Mouse (Mus musculus): Measurements from ENCODE around the gene Poldip3. TPM values are rescaled to one million over a fixed set of nuclear protein-coding genes. Genes with fewer than 3 reads are reported as not detected.

Gene Poldip3
- polyA plus RNA-seq, 1 experiment from 2014 or later = 153 TPM

DNA sequence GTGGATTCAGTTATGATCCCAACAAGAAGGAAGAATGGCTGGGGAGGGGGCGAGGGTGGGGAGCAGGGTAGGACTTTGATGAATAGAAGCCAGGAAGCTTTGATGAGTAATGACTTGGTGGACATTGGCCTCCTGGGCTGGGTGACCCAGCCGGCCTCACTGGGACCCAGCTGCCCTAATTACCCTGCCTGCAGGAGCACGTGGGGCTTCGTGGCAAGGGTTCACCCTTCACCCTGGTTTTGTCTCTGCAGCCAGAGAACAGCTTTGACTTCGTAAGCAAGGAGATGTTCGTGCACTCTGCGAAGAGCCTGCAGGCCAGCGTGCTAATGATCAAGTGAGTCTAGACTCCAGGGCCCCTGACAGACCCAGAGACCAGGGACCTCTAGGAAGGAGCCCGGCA is 35.1 kb downstream of the Poldip3 start:
- no peak overlapping the region for H3K4me2 ChIP-seq (replicated peaks; ENCODE audit: low read depth, low read length)
- WGBS = 69% methylated on average over 9 of the region's 9 CpGs
- no peak for ATAC-seq (ENCODE audit: low FRiP score, low TSS enrichment)
- H3K36me3 ChIP-seq (ENCODE audit: insufficient read depth, low read length) = peaks cover 46% of the 10 kb centered on the region
- no peak overlapping the region for H3K4me3 ChIP-seq (ENCODE audit: low read length)
- H3K4me1 ChIP-seq (ENCODE audit: insufficient read depth, low read length) = peaks cover 3% of the 10 kb centered on the region; the same call in 1 of the 2 replicates
- no peak overlapping the region for H3K9ac ChIP-seq (replicated peaks; ENCODE audit: low read length)
- no peaks in the 10 kb centered on the region for H3K27me3 ChIP-seq (ENCODE audit: insufficient read depth, low read length)
- H3K27ac ChIP-seq (ENCODE audit: low read length) = no peak overlapping the region
- no peaks in the 10 kb centered on the region for H3K9me3 ChIP-seq (ENCODE audit: low read length)

DNA sequence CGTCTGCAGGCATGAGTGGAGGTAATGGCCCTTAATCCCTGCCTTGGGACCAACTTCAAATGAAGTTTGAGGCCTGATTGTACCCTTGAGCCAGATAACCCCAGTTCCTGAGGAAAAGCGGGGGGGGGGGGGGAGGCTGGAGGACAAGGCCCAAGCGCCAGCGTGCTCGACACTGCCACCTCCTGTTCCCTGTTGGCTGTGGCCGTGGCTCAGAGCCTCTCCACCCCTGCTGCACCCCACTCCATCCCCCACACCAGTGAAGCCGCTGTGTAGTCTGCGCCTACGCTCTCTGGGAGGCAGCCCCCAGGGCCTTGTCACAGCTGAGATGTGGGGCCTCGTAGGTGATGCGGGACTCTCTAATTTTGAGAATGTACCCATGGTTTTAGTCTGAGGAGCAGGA is 36.3 kb downstream of the Poldip3 start:
- Histone ChIP-seq H3K4me3 (ENCODE audit: low read length) (no peak overlapping the region), H3K4me1 (ENCODE audit: insufficient read depth, low read length) (peaks cover 3% of the 10 kb centered on the region; the same call in 1 of the 2 replicates), H3K9me3 (ENCODE audit: low read length) (no peaks in the 10 kb centered on the region), H3K27ac (ENCODE audit: low read length) (no peak overlapping the region), H3K27me3 (ENCODE audit: insufficient read depth, low read length) (no peaks in the 10 kb centered on the region), H3K9ac (replicated peaks; ENCODE audit: low read length) (peak overlapping the region; percentile 31; the same call in 1 of the 2 replicates), H3K4me2 (replicated peaks; ENCODE audit: low read depth, low read length) (no peak overlapping the region; the same call in 1 of the 2 replicates), H3K36me3 (ENCODE audit: insufficient read depth, low read length) (peaks cover 37% of the 10 kb centered on the region)
- 9% methylated on average over 10 of the region's 11 CpGs for WGBS
- peak; percentile 79; the same call in 1 of the 2 replicates for ATAC-seq (ENCODE audit: low FRiP score, low TSS enrichment)

DNA sequence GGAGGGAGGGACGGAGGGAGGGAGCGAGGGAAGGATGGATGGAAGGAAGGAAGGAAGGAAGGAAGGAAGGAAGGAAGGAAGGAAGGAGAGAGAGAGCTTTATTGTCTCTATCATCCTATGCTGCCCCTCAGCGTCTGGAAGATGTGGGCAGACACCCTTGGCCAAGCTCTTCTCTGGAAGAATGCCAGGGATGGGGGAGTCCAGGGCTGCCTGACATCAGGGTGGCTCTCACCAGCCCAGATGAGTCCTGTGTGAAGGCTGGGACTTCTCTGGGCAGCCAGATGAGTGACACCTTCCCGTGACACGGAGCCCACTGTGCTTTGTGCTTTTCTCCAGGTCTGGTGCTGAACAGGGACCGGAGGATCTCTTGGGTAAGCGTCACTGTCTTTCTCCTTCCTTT is 37.3 kb downstream of the Poldip3 start:
- peaks cover 3% of the 10 kb centered on the region; the same call in 1 of the 2 replicates for H3K4me1 ChIP-seq (ENCODE audit: insufficient read depth, low read length)
- H3K36me3 ChIP-seq (ENCODE audit: insufficient read depth, low read length) = peaks cover 27% of the 10 kb centered on the region
- no peak overlapping the region for H3K4me2 ChIP-seq (replicated peaks; ENCODE audit: low read depth, low read length)
- H3K4me3 ChIP-seq (ENCODE audit: low read length) = no peak overlapping the region
- no peak overlapping the region for H3K9ac ChIP-seq (replicated peaks; ENCODE audit: low read length)
- H3K27me3 ChIP-seq (ENCODE audit: insufficient read depth, low read length) = no peaks in the 10 kb centered on the region
- H3K9me3 ChIP-seq (ENCODE audit: low read length) = no peaks in the 10 kb centered on the region
- no peak for ATAC-seq (ENCODE audit: low FRiP score, low TSS enrichment)
- H3K27ac ChIP-seq (ENCODE audit: low read length) = no peak overlapping the region
- 77% methylated on average over 7 of the region's 7 CpGs for WGBS

DNA sequence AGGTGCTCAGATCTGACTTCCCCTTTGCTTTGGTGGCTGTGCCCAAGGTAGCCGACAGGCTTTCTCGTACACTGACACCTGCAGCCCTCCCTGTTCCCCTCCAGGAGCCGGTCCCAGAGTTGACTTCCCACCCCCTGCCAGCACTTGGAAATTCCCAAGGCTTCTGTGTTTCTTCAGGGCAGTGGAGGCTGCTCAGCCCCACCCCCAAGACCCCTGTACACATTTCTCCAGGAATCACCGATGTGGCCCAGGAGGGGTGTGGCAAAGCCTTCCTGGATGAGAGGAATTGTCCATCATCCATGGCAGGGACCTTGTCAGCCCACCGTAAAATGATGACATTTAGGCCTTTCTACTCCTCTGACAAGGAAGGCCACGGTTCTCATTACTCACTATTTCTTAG is 37.9 kb downstream of the Poldip3 start:
- Histone ChIP-seq H3K9me3 (ENCODE audit: low read length) (no peaks in the 10 kb centered on the region), H3K27me3 (ENCODE audit: insufficient read depth, low read length) (no peaks in the 10 kb centered on the region), H3K4me2 (replicated peaks; ENCODE audit: low read depth, low read length) (no peak overlapping the region), H3K9ac (replicated peaks; ENCODE audit: low read length) (no peak overlapping the region), H3K4me3 (ENCODE audit: low read length) (no peak overlapping the region), H3K27ac (ENCODE audit: low read length) (no peak overlapping the region), H3K36me3 (ENCODE audit: insufficient read depth, low read length) (peaks cover 22% of the 10 kb centered on the region), H3K4me1 (ENCODE audit: insufficient read depth, low read length) (peaks cover 3% of the 10 kb centered on the region; the same call in 1 of the 2 replicates)
- WGBS = 60% methylated on average over 6 of the region's 6 CpGs
- ATAC-seq (ENCODE audit: low FRiP score, low TSS enrichment) = no peak

DNA sequence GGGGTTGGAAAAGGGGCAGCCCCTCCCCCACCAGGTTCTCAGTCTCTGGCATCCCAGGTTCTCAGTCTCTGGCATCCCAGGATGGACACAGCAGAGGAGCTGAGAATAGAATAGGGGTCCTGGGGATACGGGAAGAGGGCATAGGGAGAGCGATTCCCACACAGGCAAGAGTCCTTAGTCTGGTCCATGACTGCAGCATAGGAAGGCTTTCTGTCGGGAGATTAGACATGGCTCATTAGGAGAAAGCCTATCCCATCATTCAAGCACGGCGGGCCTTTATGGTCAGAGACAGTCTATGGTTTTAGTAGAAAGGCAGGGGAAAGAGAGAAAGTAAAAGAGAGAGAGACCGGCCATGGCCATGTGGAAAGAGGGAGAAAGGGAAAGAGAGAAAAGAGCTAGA is 41.4 kb downstream of the Poldip3 start:
- Histone ChIP-seq H3K4me2 (replicated peaks; ENCODE audit: low read depth, low read length) (no peak overlapping the region), H3K9ac (replicated peaks; ENCODE audit: low read length) (no peak overlapping the region), H3K27ac (ENCODE audit: low read length) (no peak overlapping the region), H3K36me3 (ENCODE audit: insufficient read depth, low read length) (0 out of 2 replicates have a peak, but pooled peaks cover 4% of the 10 kb centered on the region), H3K4me1 (ENCODE audit: insufficient read depth, low read length) (peaks cover 3% of the 10 kb centered on the region; the same call in 1 of the 2 replicates), H3K27me3 (ENCODE audit: insufficient read depth, low read length) (no peaks in the 10 kb centered on the region), H3K9me3 (ENCODE audit: low read length) (no peaks in the 10 kb centered on the region), H3K4me3 (ENCODE audit: low read length) (no peak overlapping the region)
- WGBS = 50% methylated on average over 6 of the region's 6 CpGs
- ATAC-seq (ENCODE audit: low FRiP score, low TSS enrichment) = no peak

DNA sequence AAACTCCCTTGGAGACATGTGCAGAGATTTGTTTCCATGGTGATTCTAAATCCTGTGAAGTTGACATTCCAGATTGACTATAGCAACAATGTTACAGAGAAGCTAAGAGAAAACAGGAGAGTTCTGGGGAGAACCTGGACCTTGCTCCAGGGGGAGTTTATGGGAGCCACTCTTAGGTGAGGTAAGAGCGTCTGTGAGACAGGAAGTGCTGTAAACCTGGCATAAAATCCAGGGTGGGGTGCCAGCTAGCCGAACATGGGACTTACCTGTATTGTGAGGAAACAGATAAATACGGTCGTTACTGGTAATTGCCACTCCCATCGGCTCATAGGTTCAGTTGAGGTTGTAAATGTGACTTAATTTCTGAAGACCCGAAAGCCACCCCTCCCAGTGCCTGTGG is 42.8 kb downstream of the Poldip3 start:
- Histone ChIP-seq H3K4me3 (ENCODE audit: low read length) (no peak overlapping the region), H3K9me3 (ENCODE audit: low read length) (no peaks in the 10 kb centered on the region), H3K36me3 (ENCODE audit: insufficient read depth, low read length) (0 out of 2 replicates have a peak, but pooled peaks cover 4% of the 10 kb centered on the region), H3K9ac (replicated peaks; ENCODE audit: low read length) (no peak overlapping the region), H3K27ac (ENCODE audit: low read length) (no peak overlapping the region), H3K27me3 (ENCODE audit: insufficient read depth, low read length) (no peaks in the 10 kb centered on the region), H3K4me1 (ENCODE audit: insufficient read depth, low read length) (peaks cover 3% of the 10 kb centered on the region; the same call in 1 of the 2 replicates), H3K4me2 (replicated peaks; ENCODE audit: low read depth, low read length) (no peak overlapping the region)
- ATAC-seq (ENCODE audit: low FRiP score, low TSS enrichment) = no peak
- WGBS = 62% methylated on average over 6 of the region's 6 CpGs

DNA sequence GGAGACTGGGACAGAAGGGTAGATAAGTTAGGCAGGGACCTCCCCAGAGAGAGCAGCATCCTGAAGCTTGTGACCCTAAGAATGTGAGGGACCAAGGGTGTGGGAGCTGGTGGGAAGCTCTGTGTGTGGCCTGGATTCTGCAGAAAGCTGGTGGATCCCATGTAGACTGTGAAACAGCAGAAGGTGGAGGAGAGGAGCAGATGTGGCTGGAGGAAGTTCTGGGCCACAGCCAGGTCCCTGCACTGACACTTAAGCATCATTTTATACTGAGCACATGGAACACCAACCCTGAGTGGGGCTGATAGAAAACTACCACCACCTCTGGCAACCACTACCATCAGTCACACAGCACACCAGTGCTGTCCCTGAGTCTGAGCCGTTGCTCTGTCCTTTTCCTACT is 46.1 kb downstream of the Poldip3 start:
- Histone ChIP-seq H3K27me3 (ENCODE audit: insufficient read depth, low read length) (0 out of 2 replicates have a peak, but pooled peaks cover 7% of the 10 kb centered on the region), H3K9me3 (ENCODE audit: low read length) (no peaks in the 10 kb centered on the region), H3K4me2 (replicated peaks; ENCODE audit: low read depth, low read length) (no peak overlapping the region), H3K4me3 (ENCODE audit: low read length) (no peak overlapping the region), H3K4me1 (ENCODE audit: insufficient read depth, low read length) (peaks cover 14% of the 10 kb centered on the region), H3K36me3 (ENCODE audit: insufficient read depth, low read length) (no peaks in the 10 kb centered on the region), H3K27ac (ENCODE audit: low read length) (no peak overlapping the region), H3K9ac (replicated peaks; ENCODE audit: low read length) (no peak overlapping the region)
- no peak for ATAC-seq (ENCODE audit: low FRiP score, low TSS enrichment)
- WGBS = 53% methylated on average over 1 of the region's 1 CpGs

DNA sequence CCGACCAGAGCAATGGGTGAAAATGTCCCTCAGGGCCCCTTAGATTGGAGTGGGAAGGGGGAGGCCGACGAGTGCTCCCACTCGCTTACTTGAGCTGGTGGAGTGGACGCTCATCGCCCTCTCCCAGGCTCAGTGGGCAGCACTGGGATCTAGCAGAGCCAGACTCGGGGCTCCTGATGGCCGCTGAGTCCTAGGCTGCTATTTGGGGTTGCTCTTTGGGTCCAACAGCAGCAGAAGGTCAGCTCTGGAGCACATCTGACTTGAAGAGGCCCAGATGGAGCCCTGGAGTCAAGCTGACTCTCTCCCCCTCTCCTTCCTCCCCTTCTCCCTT is 48.9 kb downstream of the Poldip3 start:
- 3% methylated on average over 8 of the region's 8 CpGs for WGBS
- Histone ChIP-seq H3K36me3 (ENCODE audit: insufficient read depth, low read length) (no peaks in the 10 kb centered on the region), H3K4me2 (replicated peaks; ENCODE audit: low read depth, low read length) (peak overlapping the region; percentile 85), H3K9me3 (ENCODE audit: low read length) (no peaks in the 10 kb centered on the region), H3K4me3 (ENCODE audit: low read length) (peak overlapping the region; percentile 65), H3K4me1 (ENCODE audit: insufficient read depth, low read length) (peaks cover 14% of the 10 kb centered on the region), H3K27ac (ENCODE audit: low read length) (peak overlapping the region; percentile 45; the same call in 1 of the 2 replicates), H3K27me3 (ENCODE audit: insufficient read depth, low read length) (0 out of 2 replicates have a peak, but pooled peaks cover 7% of the 10 kb centered on the region), H3K9ac (replicated peaks; ENCODE audit: low read length) (peak overlapping the region; percentile 82)
- ATAC-seq (ENCODE audit: low FRiP score, low TSS enrichment) = peak; percentile 44

DNA sequence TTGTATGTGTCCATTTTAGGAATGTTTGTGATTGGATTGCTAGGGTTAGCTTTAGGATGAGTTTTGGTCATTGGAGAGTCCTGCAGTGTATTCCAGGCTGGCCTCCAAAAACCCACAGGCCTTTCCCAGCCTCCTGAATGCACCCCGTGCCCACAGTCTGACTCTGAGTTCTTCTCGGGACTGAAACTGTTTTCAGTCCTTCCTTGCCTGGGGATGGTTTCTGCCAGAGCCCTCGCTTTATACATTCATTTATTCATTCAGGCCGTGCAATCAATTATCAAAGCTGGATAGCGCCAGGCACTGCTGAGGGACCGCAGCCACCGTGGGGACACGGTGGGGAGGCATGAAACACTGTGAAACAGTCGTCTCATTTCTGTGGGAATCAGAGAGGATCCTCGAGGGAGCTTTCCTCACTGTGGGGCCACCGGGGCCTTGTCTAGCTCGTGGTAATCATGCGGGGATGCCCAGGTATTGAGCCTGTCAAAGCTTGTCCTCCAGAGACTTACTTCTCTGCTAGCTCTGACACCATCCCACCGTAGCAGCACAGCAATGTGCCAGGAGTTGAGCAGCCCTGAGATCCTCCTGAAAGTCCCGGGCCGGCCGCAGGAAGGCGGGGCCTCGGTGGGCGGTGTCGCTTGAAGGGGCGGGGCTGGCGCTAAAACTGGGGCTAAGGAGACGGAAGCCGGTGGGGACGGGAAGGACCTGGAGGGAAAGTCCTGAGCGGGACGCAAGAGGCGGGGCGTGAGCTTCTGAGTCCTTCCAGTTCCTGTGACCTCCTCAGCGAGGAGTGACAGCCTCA is 49.5 kb downstream of the Poldip3 start:
- Histone ChIP-seq H3K27me3 (ENCODE audit: insufficient read depth, low read length) (0 out of 2 replicates have a peak, but pooled peaks cover 7% of the 10 kb centered on the region), H3K4me1 (ENCODE audit: insufficient read depth, low read length) (peaks cover 14% of the 10 kb centered on the region), H3K27ac (ENCODE audit: low read length) (peak overlapping the region; percentile 45; the same call in 1 of the 2 replicates), H3K36me3 (ENCODE audit: insufficient read depth, low read length) (no peaks in the 10 kb centered on the region), H3K4me2 (replicated peaks; ENCODE audit: low read depth, low read length) (peak overlapping the region; percentile 85), H3K4me3 (ENCODE audit: low read length) (peak overlapping the region; percentile 65), H3K9me3 (ENCODE audit: low read length) (no peaks in the 10 kb centered on the region), H3K9ac (replicated peaks; ENCODE audit: low read length) (peak overlapping the region; percentile 82)
- 2% methylated on average over 31 of the region's 31 CpGs for WGBS
- ATAC-seq (ENCODE audit: low FRiP score, low TSS enrichment) = peak; percentile 95

DNA sequence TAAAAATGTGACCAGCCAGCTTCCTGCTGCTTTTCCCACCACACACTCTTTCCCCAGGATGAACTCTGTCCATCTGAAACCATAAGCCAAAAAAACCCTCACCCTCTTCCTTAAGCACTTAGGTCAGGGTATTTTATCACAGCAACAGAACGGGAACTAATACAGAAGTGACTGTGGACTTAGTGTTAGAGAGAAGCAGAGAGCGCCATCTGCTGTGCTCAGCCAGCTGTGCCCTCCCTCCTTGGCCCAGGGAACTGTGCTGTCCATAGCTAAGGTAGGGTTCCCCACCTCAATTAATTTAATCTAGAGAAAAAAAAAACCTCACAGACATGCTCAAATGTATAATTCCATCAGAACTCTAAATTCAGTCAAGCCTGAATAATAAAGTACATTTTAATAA is 53.2 kb downstream of the Poldip3 start:
- Histone ChIP-seq H3K9ac (replicated peaks; ENCODE audit: low read length) (no peak overlapping the region), H3K36me3 (ENCODE audit: insufficient read depth, low read length) (no peaks in the 10 kb centered on the region), H3K27ac (ENCODE audit: low read length) (no peak overlapping the region), H3K4me3 (ENCODE audit: low read length) (no peak overlapping the region), H3K4me1 (ENCODE audit: insufficient read depth, low read length) (peaks cover 10% of the 10 kb centered on the region), H3K27me3 (ENCODE audit: insufficient read depth, low read length) (0 out of 2 replicates have a peak, but pooled peaks cover 7% of the 10 kb centered on the region), H3K4me2 (replicated peaks; ENCODE audit: low read depth, low read length) (no peak overlapping the region), H3K9me3 (ENCODE audit: low read length) (no peaks in the 10 kb centered on the region)
- no peak for ATAC-seq (ENCODE audit: low FRiP score, low TSS enrichment)
- WGBS = 46% methylated on average over 2 of the region's 2 CpGs

Measured in kidney, embryonic 16.5 days (tissue).